Mouse (Mus musculus) gastrocnemius, postnatal 10 days (tissue): ENCODE measurements at regions not wholly inside any gene's neighbourhood (a gene's known extent, or its start where the extent isn't known, plus 50 kb on each side); places are given as distances from the start of the nearest gene placed in this dataset.

Experiments used
- DNase-seq: peaks from one replicate; pipeline ENCODE4 v3.0.0; 2021; ENCODE audit warnings: mixed read lengths

DNA sequence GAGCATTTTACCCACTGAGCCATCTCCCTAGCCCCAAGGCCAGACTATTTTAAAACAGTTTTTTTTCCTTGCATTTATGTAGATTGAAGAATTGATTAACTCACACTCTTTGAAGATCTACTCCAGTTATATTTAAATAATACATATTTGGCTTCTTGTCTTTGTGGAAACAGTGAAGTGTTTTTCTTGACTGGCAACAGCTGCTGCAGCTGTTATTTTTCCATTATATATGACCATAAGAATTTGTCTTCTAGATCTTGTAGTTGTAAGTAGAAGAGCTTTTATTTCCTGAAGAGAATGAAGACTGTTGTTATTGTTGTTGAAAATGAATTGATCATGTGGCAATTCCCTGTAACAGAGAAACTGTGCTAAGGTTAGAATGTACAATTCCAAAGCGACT, 109.4 kb upstream of the Prickle1 start:
- DNase-seq = no peak

DNA sequence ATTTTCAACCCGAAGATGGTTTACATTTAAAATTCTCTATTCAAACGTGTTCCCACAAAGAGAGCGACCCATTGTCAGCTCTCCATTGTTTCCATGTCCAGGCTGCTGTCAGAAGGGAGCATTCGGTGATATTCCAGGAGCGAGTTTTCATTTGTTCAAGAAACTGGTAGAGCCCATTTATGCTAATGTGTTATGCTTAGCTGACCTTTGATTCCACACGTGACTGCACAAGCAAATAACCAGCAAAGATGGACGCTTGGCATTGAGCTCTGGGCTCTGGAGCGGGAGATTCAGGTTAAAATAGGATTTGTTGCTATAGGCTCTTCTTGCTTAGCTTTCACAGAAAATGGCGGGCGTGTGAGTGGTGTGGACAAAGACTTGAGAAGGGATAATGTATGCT, 105.3 kb upstream of the Prickle1 start:
- no peak for DNase-seq

- peak; percentile 55 for DNase-seq
Measured at GRCm38 (mm10) chr15:93699971-93700370, 104.3 kb upstream of the Prickle1 start.

- peak; percentile 11 for DNase-seq
Measured at GRCm38 (mm10) chr15:93698182-93698822, 102.6 kb upstream of the Prickle1 start.

- DNase-seq = peak; percentile 8
Measured at GRCm38 (mm10) chr15:93690717-93691116, 95.0 kb upstream of the Prickle1 start.

DNA sequence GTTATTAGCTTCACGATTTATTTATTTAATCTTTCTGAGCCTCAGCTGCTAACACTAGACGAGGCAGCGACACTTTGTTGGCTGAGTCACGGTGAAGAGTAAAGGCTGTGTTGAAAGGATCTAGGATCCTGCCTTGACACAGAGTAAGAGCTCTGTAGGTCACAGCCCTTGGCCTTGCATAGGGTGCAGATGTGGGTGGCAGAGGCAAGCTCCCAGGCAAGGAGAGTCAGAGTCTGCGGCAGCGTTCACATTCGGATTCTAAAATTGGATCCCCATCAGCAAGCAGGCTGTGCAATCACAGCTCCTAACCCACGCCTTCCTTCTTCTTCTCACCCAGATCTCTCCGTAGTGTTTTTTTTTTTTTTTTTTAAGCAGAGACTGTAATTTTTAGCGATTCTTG, 94.3 kb upstream of the Prickle1 start:
- DNase-seq = no peak

- no peak for DNase-seq
Measured at GRCm38 (mm10) chr15:93686385-93686784, 90.7 kb upstream of the Prickle1 start.

GRCm38 (mm10) chr15:93681602-93682001, 85.9 kb upstream of the Prickle1 start:
- DNase-seq = no peak

GRCm38 (mm10) chr15:93675624-93676023, 79.9 kb upstream of the Prickle1 start:
- no peak for DNase-seq

DNA sequence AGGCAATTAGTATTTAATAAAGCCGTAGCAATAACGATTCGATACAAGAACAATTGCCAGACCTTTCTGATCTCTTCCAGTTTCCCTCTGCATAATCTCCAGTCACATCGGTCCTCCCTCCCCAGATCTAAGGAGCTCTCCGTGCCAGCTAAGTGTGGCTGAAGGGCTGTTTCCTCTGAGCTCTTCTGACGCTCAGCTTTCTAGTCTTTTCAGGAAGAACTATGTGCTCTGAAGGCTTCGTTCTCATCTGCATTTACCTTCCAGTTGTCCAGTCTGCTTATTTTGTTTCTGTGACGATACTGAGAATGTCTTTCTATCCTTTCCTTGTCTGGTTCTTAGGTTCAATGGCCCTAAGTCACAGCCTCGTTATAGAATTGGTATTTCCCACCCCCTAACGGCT, 78.3 kb upstream of the Prickle1 start:
- DNase-seq = no peak

GRCm38 (mm10) chr15:93663876-93664275, 68.2 kb upstream of the Prickle1 start:
- DNase-seq = no peak

DNA sequence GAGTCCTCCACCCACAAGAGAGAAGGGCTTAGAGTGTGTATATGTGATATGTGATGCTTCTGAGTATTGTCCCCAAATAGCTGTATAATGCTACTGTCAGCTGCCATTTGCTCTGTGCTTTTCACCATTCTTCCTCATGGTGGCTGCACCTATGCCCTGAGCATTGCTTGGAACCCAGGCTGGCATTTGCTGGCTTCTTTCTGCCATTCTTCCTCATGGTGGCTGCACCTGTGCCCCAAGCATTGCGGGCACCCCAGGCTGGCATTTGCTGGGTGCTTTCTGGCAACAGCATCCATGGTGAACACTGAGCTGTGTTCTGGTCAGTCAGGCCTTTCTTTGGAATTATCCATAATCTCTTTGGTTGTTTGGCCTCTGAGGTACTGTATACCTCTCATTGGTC, 66.9 kb upstream of the Prickle1 start:
- no peak for DNase-seq

DNA sequence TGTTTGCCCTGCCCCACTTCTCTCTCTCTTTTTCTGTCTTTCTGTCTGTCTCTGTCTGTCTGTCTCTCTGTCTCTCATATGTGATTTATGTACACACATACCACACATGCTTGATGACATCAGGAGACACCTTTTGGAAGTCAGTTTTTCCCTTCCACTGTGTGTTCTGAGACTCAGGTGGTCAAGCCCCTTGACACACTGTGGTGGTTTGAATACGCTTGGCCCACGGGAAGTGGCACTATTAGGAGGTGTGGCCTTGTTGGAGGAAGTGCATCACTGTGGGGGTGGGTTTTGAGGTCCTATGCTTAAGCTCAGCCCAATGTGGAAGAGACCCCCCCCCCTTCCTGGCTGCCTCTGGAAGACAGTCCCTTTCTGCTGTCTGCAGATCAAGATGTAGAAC, 66.1 kb upstream of the Prickle1 start:
- DNase-seq = no peak

- DNase-seq = no peak
Measured at GRCm38 (mm10) chr15:93660952-93661648, 65.4 kb upstream of the Prickle1 start.

DNA sequence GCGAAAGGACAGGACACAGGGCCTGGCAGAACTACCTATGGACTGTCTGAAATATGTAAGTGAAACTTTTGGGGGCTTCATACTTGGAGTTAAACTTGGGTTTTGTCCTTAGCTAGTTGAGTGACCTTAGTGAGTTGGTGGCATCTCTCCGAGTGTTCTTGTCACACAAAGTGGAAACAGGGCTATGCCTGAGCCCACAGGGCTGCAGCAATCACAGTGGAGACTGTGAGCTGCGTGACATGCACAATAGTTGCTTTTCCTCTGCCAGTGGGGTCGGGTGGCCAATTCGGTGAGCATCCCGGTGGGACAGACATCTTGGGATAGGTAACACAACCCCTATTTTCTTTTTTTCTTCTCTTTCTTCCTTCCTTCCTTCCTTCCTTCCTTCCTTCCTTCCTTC, 61.5 kb upstream of the Prickle1 start:
- no peak for DNase-seq

DNA sequence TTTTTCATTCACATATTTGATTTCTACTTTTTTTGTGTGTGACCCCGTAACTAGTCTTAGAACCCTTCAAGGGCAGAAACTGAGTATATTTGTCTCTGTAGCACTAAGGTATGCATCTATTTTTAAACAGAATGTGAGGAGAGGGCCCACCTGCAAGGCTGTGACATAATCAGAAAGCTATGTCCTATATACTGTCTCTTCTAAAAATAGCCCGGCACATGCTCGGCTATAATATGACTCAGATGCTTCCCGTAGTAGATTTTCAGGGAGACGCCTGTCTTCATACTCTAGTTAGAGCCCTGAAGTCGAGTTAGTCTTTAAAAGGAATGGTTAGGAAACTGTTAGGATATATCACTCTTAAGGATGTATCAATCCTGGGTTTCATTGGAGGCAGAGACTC, 61.0 kb upstream of the Prickle1 start:
- DNase-seq = no peak

DNA sequence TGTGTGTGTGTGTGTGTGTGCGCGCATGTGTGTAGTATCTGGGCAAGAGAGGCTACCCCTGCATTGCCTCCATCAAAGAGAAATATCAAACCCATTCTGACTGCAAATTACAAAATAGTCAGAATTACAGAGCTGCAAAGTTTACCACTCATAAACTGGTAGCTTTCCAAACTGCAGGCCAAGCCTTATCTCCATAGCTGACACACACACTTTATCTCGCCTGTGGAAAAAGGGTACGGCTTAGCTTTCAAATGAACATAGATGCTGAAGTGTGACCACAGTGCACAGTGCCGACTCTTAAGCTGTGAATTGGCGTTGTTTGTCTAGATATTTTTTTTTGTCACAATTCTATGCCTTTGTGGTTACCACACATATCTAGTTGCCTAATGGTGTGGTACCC, 60.1 kb upstream of the Prickle1 start:
- no peak for DNase-seq

DNA sequence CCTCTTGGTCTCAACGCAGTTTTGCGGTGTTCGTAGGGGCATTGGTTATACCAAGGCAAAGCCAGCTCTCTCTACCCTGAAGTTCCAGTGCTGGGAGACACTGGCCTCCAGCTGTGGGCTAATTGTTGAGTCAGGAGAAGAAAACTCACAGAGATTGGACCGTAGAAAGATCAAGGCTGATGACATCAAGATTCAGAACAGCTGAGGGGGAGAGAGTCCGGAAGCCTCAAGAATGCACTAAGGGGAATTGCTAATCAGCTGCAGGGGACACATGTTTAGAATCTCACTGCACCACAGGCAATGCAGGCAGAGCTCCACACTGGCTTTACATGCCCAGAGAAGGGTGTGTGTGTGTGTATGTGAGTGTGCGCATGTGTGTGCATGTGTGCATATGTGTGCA, 59.6 kb upstream of the Prickle1 start:
- no peak for DNase-seq

- DNase-seq = no peak
Measured at GRCm38 (mm10) chr15:93653378-93653777, 57.7 kb upstream of the Prickle1 start.

DNA sequence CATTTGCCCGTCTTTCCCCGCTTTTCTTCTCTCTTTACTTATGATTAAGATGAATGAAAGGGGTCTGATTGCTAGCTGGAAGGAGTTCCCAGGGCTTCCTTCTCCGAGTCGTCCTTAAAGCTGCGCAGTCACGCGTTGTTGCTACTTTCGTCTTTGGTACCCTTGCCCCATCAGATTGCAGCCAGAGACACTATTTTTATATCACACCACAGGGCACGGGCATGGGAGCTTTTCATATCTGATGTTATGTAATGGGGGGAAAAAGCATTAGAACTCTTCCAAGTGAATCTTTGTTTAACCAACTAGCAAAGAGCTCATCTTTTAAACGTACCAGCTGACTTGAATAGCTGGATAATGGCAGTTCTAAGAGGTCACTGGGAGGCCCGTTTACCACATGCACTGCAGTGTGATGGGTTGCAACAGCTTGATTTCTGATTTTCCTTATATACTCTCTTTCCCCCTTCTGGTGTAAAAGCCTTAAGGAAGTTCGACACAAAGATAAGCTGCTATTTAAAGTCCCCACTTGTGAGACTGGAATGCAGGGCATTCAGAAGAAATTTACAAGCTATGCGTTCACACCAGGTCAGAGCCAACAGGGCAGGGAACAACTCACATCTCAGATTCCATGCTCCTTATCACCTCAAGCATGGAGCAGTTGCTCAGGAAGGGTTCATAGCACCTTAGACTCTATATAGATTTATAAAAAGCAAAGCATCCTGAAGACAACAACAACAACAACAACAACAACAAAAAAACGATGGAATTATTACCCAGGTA, 55.5 kb upstream of the Prickle1 start:
- DNase-seq = no peak

GRCm38 (mm10) chr15:93650009-93650522, 54.4 kb upstream of the Prickle1 start:
- DNase-seq = no peak

DNA sequence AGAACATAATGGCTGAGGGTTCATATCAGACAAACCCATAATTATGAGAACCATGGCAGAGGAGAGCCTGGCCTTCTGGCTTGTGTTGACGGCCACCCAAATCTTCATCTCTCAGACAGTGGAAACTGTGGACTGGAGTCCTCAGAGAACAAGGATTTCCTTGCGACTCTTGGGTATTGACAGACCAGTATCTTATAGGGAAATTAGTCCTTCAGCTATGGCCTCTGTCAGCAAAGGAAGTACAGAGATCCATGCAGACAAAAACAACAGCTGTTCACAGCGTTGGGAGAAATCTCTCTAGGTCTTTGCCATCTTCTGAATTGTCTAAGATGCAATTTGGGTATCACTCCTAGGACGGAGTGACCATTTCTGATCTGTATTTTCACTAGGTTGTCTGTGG, 53.0 kb upstream of the Prickle1 start:
- no peak for DNase-seq

- no peak for DNase-seq
Measured at GRCm38 (mm10) chr15:93646820-93647219, 51.1 kb upstream of the Prickle1 start.
